Mouse (Mus musculus) kidney, adult 2 months (tissue): ENCODE measurements at regions not wholly inside any gene's neighbourhood (a gene's known extent, or its start where the extent isn't known, plus 50 kb on each side); places are given as distances from the start of the nearest gene placed in this dataset.

ENCODE experiments used
- CTCF ChIP-seq: fragments of 200-500 bp; conservative IDR thresholded peaks from 2 replicates; pipeline ENCODE4 v1.5.1; 2011; ENCODE audit warnings: low read depth, mild to moderate bottlenecking, control low read depth, low read length, moderate library complexity, mixed read lengths; ENCODE audit not compliant: insufficient read depth, insufficient read length
- POLR2A ChIP-seq: fragments of 200-500 bp; IDR thresholded peaks from one replicate; pipeline ENCODE4 v1.6.1; 2011; ENCODE audit warnings: low read depth, low read length, control low read depth

DNA sequence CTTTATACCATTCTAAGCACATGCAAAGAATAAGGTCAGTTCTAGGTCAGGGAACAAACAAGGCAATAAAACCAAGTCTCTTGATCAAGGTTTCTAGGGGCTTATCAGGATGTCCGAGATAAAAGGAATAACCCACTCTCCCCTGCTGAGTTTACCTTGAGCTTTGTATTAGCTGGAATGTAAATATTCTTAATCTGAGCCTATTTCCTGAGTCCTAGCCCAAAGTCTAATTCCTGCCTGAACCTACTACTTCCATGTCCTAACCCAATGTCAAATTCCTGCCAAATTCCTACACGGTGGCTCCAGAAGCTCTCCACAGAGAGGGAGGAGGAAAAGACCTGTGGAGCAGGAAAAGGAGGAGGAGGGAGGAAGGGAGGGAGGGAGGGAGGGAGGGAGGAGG lies 169.6 kb upstream of the Jarid2 start:
- no peak for TF ChIP-seq POLR2A
- TF ChIP-seq CTCF = no peak
